Mouse (Mus musculus) retina, postnatal 1 day (tissue): ENCODE measurements around the gene Rfx2.

Source experiments
- DNase-seq: peaks from one replicate; pipeline ENCODE4 v3.0.0-alpha.2; 2012

The Rfx2 gene

DNA sequence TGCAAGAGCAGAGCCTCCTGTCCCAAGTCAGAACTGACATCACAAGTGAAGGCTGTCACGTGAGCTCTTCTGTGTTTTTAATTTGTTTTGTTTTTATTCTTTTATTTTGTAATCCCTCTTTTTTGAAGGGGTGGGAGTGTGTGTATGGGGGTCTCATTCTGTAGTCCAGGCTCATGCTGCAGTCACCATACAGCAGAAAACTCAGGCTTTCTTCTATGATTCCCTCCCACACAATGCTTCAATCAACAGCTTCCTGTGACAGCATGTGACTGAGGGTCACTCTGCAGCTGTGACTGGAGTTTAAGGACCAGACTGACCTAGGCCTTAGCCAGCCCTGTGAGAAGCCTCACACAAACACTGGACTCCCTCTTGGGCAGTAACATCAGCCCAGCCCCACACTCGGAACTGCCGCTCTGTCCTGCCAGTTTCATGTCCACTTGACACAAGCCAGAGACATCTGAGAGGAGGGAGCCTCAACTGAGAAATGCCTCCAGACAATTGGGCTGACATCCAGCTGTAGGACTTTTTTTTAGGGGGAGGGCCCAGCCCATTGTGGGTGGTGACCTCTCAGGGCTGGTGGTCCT lies 51.9 kb downstream of the Rfx2 start:
- DNase-seq: no peak

DNA sequence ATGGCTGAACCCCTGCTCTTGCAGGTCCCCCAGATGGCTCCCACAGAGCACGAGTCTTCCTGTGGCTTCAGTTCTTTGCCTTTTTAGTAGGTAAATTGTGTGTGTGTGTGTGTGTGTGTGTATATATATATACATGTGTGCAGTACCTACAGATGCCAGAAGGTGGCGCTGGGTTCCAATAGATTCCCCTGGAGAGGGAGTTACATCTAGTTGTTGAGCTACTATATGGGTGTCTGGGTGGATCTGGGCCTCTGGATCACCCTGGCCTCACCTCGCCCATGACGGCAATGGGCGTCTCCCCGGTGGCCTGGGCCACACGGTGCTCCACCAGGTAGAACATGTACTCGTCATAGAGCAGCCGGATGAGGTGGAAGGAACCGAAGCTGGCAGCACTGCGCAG lies 53.2 kb downstream of the Rfx2 start:
- DNase-seq: no peak

DNA sequence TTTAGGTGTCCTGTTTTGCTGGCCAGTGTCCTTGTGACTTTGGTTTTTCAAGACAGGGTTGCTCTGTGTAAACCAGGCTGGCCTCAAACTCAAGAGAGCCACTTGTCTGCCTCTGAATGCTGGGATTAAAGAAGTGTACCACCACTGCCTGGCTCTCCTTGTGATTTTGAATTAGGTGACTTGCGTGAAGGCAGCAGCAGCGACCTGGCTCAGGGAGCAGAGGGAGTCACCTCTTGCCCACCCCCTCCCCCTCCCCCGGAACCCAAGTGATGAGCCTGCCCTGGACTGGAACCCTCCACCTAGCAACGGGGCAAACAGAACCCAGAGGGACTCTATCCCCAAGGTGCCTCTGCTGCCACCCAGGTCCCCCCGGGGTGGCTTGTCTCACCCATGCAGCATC lies 60.9 kb downstream of the Rfx2 start, which contains the start of gene Prr22:
Gene Prr22 (plus strand): TSS at position 301 of the 400 bp plus-strand sequence.
- no peak for DNase-seq

DNA sequence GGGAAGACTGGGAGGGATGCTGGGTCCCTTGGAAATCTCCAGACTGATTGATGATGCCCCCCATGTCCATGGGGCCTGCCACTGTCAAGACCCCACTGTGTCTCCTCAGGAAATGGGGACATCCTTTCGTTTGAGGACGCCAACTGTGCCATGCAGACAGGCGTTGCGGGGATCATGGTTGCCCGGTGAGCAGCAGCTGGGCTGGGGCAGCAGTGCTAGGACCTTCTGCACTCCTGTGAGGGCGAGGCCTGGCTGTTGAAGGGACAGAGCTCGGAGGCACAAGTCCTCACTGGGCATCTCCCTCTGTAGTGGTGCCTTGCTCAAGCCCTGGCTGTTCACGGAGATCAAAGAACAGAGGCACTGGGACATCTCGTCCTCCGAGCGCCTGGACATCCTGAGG lies 61.9 kb downstream of the Rfx2 start:
- no peak for DNase-seq

DNA sequence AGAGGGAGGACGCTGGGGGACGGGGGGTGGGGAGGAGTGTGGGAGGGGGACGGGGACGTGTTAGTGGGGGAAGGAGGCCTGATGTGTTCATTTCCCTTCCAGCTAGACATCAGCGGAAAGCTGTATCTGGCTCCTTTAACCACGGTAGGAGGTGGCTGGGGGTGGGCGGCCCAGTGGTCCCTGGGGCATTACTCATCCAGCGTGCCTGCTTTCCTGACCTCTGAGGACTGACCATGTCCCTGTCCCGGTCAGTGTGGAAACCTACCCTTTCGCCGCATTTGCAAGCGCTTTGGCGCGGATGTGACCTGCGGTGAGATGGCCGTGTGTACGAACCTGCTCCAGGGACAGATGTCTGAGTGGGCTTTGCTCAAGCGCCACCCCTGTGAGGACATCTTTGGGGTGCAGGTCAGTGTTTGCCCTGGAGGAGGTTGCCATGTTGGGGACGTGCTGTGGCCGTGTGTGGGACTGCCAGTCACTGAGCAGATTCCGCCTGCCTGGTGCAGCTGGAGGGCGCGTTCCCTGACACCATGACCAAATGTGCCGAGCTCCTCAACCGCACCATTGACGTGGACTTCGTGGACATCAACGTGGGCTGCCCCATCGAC lies 63.2 kb downstream of the Rfx2 start:
- DNase-seq: no peak

DNA sequence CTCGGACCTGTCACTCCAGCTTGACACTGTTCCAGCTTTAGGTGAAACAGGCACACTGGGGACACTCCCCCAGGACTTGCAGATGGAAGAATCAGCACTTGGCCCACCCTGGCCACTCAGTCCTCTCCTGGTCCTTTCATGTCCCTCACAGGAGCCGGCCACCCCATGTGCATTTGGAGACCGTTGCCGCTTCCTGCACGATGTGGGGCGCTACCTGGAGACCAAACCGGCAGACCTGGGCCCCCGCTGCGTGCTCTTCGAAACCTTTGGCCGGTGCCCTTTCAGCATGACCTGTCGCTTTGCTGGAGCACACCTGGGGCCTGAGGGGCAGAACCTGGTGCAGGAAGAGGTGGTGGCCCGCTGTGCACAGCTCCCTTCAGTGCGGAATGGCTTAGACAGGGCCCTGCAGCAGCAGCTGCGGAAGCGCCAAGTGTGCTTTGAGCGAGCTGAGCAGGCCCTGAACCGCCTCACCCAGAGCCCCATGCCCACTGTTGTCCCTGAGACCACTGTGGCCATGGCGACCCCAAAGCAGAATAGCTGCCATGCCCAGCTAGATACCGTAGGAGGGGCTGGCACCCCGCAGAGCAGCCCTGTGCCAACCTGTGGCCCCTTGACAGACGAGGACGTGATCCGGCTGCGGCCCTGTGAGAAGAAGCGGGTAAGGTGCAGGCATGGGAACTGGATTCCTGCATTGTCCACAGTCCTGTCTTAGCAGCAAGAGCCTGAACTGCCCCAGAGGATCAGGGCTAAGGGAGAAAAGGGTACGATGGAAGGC lies 64.0 kb downstream of the Rfx2 start:
- DNase-seq: no peak

DNA sequence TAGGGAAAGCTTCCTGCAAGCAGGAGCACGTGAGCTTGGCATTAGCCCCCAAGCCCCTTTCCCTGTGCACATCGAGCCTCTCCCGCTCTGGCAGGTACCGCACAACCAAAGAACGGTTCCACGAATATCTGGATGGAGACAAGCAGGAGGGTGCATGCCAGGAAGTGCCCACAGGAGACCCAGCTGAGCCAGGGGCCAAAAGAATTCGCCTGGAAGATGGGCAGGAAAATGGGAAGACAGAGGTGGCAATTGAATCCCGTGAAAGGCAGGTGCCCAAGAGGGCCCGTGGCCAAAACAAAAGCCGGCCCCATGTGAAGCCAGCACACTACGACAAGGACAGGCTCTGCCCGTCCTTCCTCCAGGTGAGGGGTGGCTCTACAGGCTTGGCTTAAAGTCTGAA lies 65.4 kb downstream of the Rfx2 start:
- no peak for DNase-seq

DNA sequence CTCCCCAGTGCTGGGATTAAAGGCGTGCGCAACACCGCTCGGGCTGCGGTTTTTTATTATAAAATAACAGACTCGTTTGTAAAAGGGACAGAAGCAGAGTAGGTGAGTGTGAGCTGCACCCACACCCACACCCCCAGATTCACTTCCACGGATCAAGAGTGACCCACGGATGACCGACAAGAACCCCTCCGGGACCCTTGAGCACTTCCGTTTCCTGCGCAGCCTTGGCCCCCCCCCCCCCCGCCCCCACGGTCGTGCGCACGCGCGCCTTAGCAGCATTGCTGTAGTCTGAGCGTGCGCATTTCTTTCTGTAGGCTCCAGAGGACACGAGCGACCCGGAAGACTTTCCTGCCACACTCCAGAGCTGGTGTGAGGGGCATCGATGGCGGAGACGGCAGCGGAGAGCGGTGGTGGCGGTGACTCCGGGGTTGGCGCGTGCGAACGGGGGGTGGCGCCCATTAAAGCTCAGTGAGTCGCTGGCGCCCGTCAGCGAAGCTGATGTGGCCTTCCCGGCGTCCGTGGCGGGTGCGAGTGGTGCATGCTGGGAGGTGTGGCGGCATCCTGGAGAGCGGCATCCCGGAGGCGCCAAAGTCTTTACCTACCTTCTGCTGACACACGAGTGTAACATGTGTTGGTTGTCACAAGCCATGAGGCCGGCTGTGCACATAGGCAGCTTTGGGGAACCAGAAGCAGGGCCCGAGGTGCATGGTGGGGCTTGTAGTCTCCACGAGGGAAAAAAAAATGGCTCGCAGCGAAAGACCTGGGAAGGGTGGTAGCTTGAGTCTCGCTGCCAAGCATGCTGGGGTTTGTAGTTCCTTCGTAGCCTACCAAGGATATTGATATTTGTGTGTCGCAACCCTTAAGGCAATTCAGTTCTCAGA lies 66.1 kb downstream of the Rfx2 start, which contains the start of gene Dus3l:
Gene Dus3l (plus strand): TSS at position 284 of the 881 bp plus-strand sequence.
- DNase-seq: peak; percentile 94

DNA sequence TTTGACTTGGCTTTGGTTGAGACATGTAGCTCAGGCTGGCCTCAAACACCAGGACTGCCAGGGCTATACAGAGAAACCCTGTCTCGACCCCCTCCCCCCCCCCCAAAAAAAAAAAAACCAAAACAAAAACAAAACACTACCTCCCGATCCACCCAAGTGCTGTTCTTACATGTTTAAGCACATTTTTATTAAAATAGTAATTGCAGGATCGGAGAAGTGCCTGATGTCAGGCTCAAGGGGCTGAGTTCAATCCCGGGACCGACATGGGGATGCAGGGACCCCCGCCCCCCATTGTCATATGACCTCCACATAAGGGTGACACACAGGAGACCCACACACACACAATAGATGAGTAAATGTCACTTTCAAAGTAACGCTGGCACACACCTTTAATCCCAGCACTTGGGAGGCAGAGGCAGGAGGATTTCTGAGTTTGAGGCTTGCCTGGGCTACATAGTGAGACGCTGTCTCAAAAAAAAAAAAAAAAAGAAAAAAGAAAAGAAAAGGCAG lies 67.0 kb downstream of the Rfx2 start:
- DNase-seq: no peak

DNA sequence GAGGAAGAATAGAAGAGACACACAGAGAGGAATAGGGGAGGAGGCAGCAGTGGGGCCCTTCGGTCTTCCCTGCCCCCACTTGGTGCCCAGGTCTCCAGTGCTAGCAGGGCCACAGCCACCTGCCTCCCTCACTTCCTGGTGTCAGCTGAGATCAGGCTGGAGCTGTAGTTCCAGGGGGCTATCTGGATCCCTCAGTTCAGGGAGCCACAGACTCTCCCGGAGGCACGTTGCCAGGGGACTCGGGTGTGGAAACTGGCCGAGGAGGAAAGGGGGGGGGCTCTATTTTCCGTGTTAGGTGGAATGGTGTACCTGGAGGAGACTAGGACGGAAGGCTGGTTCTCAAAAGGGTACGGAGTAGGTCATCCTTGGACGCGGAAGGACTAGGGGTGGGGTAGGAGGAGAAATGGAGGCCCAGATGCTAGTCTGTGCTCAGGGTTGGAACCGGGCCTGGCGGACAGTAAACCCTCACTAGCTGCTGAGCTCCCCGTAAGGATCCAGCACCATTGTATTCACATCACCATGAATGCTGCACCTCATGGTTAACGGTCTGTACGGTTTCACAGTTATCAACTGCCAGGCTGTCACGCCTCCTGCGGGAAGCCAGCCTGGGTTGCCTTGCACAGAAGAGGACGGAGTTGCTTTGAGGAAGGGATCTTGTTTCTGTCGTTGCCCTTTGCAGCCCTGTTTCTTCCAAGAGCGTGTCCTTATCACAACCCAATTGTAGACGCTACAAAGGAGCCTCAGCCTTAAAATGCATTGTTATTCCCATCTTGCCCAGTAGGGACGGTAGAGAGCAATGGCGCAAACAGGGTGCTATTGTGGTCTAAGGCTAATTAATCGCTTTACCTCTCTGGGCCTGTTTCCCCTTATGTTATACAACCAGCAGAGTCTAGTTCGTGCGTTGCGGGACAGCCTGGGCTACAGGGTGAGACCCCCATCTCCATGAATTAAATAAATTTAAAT lies 67.8 kb downstream of the Rfx2 start:
- DNase-seq: peak; percentile 80

DNA sequence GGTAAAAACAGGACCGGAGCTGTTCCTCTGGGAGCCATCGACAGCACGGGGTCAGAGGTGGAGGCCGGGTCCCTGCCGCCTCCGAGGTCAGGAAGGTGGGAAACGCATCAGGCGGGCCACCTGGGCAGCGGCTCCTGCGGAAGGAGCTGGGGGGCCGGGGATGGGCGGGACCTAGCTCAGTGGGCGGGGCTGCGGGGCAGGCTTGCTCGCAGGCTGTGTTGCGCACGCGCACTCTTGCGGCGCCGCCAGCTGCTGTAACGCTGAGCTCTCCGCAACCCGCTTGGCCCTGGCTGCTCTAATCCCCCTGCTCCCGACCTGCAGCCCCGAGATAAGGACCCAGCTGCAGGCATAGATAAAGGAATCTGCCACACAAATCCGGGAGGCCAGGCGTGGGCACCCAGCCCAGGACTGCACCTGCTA lies 68.8 kb downstream of the Rfx2 start:
- DNase-seq: peak; percentile 94

DNA sequence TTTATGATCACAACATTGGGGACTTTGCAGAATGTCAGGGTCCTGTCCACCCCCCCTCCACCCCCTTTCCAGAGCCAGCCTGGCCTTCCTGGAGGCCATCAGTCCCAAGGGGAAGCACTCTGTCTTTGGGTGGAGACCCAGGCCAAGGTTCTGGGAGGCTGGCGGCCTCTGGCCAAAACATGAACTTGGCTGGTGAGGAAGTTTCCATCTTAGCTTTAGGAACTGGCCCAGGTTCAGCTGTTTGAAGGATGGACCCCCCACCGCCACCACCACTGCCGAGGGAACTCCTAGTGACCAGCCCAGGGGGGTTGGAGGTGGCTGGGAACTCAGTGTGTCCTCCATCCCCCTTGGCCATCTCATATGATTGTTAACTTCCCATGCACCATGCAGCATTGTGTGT lies 69.7 kb downstream of the Rfx2 start:
- DNase-seq: no peak

DNA sequence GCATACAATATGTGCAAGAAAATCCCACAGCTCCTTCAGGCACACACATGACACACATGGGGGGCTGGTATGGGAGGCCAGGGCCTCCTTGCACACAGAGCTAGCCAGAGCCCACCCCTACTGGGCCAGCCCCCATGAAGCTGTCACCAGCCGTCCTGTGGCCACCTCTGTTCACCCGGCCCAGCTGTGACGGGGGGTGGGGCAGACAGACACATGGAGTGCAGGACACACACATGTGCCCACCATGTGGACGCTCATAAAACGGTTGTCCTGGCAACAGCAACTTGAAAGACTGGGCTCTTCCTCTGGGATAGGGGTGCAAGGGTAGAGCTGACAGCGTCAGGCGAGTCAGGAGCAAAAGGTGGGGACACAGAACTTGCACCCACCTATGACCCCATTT lies 71.6 kb downstream of the Rfx2 start:
- no peak for DNase-seq

DNA sequence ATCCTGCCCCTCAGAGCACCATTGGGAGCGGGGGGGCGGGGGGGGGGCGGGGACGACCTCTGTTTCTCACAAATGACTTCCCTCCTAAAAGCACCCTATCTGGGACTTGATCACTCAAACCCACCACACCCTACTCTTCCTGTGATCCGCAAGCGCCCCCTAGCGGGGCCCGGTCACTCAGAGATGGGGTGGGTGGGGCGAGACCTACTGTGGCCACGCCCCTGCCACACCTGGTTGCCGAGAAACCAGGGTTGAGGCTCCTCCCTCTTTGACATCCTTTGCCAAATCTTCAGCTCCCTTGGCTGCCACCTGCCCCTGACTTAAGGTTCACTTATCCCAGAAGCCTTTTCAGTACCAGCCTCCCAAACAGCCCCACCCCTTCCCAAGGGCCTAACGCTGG lies 72.7 kb downstream of the Rfx2 start:
- peak; percentile 61 for DNase-seq

DNA sequence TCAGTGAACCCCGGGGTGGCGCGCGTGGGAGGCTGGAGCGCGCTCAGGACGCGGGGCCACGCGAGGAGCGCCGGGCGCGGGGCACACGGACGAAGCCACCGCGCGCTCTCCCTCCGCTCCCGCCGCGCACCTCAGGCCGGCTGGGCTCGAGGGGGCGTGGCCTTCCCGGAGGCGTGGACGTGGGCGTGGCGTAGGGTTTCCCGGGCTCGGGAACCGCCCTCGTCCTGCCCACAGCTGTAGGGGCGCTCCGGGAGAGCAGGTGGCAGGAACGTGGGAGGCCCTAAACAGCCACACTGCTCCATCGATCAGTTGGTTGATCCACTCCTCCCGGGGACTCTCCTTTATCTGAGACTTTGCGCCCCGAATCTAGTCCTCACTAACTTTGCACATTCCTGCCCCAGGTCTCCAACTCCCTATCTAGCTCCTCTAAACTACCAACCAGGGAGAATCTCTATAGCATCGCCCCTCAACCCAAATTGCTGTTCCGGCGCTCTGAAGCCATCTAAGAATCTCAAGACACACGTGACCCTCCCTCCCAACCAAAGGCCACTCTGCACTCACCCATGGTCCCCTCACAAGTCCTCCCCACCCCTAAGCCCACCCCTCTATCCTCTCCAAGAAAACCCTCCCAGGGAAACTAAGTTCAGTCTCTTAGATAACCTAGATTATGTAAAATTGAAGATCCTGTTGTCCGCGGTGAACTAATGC lies 73.2 kb downstream of the Rfx2 start, which contains the start of gene Nrtn:
Gene Nrtn (minus strand): TSS at position 115 of the 708 bp plus-strand sequence.
- peak; percentile 89 for DNase-seq

DNA sequence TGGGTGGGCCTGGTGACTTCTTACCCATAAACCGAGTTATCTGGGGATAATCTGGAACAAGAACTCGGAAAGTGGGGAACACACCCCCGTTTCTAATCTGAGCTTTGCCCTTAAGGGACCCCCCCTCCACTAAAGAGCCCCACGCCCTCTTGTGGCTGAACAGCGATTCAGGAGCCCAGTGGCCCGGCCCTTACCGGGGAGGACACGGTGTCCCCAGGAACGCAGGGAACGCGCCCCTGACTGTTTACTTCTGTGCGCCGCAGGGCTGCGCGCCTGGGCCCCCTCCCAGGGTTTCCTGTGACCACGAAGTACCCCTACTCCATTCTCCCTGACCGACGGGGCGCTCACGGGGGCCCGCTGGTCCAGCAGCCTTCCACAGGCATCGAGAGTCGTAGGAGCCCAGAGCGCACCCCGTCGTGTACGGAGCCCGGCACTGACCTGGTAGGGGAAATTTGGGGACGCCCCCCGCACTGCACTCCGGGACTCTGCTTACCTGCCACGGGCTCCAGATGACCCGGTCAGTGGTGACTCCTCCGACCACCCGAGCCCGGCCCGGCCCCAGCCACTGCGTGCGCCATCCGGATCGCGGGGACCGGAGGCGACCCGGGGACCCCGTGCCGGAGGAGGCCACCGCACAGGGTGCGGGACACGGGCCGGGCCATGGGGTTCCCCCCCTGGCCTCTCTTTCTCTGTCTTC lies 74.0 kb downstream of the Rfx2 start:
- peak; percentile 51 for DNase-seq

DNA sequence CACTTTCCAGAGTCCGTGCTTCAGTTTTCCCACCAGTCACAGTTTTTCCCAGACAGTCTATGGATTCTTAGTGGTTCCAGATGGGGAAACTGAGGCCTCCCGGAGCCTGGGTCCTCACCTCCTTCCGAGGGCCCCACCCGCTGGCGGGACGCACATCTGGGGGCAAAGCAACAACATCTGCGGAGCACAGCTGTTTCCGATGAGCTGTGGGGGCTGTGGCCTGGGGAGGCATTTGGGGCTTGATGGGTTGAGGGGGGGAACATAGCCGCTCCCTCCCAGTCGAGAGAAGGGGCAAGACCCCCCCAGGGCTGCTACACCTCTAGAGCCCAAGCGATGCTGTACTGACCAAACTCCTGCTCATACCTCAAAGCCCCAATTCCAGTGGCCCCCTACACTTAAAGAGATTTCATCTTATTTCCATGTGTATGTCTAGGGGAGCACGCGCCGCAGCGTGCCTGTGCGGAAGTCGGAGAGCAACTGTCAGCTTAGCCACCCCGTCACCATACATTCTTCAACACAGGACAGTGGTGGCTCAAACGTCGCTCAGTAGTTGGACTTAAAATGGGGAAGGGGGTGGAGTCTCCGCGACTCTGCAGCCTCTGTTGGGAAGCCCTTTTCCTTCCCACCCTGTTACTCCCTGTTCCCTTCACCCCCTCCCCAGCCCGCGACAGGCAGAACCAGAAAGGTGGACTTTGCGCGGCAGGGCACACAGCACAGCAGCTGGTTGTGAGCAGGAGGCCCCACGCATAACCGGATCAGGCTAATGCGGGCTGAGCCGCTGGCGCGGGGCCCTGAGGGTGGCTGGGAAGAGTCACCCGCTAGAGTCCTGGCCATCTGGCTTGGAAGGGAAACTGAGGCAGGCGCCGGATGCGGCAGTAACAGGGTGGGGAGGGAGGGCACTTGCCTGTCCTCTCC lies 76.3 kb downstream of the Rfx2 start:
- DNase-seq: peak; percentile 55

DNA sequence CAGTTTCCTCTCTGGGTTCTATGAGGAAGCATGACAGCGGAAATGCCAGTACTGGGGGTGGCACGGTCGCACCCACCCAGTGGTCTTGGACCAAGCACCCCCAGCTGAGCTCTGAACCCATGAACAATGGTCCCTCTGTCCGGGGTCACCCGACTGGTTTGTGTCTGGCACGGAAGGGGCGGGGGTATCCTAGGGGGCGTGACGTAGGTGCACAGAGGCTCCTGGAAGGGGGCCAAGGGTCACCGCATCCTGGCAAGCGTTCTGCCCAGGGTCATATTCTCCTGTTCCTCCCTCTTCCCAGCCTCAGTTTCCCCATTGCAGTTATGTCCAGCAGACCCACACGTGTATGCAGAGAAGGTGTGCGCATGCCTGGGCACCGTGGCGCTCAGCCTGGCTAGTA lies 77.4 kb downstream of the Rfx2 start:
- DNase-seq: peak; percentile 53
